Mouse (Mus musculus) heart, postnatal 36 days (tissue): Measurements from ENCODE around the gene Kctd15. TPM values are rescaled to one million over a fixed set of nuclear protein-coding genes. Genes with fewer than 3 reads are reported as not detected.

Source experiments
- total RNA-seq, 2 experiments: library from RNA; stranded (reverse); gene quantifications; 2 replicates each; pipeline ENCODE4 v1.2.3; 2021

The Kctd15 gene
- total RNA-seq, 2 experiments from 2014 or later, result 3.0 to 3.2 TPM

Other genes starting within 250 kb of the Kctd15 start
- under 1 TPM in 1 of 2 experiments, not detected in 1; 0.24 TPM for gene Chst8, start 156.0 kb upstream of the Kctd15 start, total RNA-seq